Mouse (Mus musculus) stomach, postnatal 0 days (tissue): Measurements from ENCODE around the gene Rab11fip4.

Source experiments
- CTCF ChIP-seq: IDR thresholded peaks from 2 replicates; pipeline ENCODE4 v1.5.1; 2016; ENCODE audit warnings: antibody characterized with exemption, low read depth, mild to moderate bottlenecking, moderate library complexity
- EP300 ChIP-seq: optimal IDR thresholded peaks from 2 replicates; pipeline ENCODE3; 2016; ENCODE audit warnings: antibody characterized with exemption

- TF ChIP-seq EP300: no peak
- no peak for TF ChIP-seq CTCF
These were observed 131.8 kb downstream of the Rab11fip4 start for GRCm38 (mm10) chr11:79722811-79723210.
